Mouse (Mus musculus): ENCODE data around the gene Emp3.

DNA sequence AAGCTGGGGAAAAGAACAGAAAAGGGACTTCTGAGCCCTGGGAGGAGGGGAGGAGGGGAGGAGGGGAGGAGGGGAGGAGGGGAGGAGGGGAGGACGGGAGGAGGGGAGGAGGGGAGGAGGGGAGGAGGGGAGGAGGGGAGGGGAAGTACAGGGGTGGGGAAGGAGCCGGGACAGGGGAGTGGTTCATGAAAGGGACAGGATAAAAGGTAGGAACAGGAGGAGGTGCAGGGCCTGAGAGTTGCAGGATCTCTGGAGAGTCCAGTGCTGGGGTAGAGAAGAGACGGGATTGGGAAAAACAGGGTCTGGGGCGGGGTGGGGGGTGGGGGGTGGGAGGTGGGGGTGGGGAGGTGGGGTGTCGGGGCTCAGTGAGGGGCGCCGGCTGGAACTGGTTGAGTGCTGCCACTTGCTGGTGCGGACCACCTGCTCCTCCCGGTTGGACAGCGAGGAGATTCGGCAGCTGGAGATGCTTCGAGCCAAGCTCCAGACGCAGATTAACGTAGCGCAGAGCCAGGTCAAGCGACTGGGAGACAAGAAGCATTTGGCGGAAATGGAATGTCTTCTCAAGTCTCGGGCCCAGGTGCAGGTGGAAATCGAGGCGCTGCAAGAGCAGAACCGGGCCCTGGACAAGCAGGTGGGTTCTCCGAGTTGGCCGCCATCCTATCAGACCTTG lies 7.6 kb upstream of the Emp3 start:
- no peak for TF ChIP-seq CHD2 (IDR thresholded peaks at IDR 0.05; ENCODE audit: low read length)
- TF ChIP-seq POLR2A (IDR thresholded peaks at IDR 0.05; ENCODE audit: low read depth, low read length): no peak
- TF ChIP-seq CTCF (conservative IDR thresholded peaks at IDR 0.05 in 1 of 2, IDR thresholded peaks at IDR 0.05 in 1 of 2; ENCODE audit: low read depth in 2 of 2, low read length in 2 of 2): no peak
- no peak for TF ChIP-seq ELF1 (IDR thresholded peaks at IDR 0.05; ENCODE audit: low read depth, low read length)
- no peak for TF ChIP-seq ZNF384 (IDR thresholded peaks at IDR 0.05; ENCODE audit: low read depth, low read length)
- TF ChIP-seq SMC3 (IDR thresholded peaks at IDR 0.05; ENCODE audit: low read depth, low read length): no peak
- TF ChIP-seq USF1 (IDR thresholded peaks at IDR 0.05; ENCODE audit: low read depth, low read length): no peak
- TF ChIP-seq TCF12 (IDR thresholded peaks at IDR 0.05; ENCODE audit: low read depth, low read length): no peak
- no peak for TF ChIP-seq MAFK (IDR thresholded peaks at IDR 0.05; ENCODE audit: insufficient replicate concordance, low read length)
- no peak for TF ChIP-seq ETS1 (conservative IDR thresholded peaks at IDR 0.05; ENCODE audit: low read depth, low read length)
- TF ChIP-seq SIN3A (IDR thresholded peaks at IDR 0.05; ENCODE audit: low read length): no peak
- no peak for TF ChIP-seq HCFC1 (IDR thresholded peaks at IDR 0.05; ENCODE audit: low read depth, low read length)
